Mouse (Mus musculus): ENCODE results near the gene D630039A03Rik.

DNA sequence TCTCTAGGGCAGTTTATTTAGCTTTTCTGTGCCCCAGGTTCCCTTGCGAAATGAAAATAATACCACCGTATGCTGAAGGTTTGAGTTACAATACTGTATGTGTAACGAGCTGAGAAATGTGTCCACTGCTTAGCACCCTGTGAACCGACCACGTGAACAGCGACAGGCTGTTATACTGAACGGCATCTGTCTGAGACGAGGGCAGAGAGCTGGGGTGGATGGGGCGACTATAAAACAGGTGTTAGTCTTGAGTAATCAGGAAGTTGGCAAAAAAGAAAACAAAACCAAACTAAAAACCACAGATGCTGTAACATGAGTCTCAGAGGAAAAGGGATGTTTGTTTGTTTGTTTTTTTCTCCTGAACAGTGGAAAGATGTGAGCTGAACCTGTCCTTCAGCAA, 42.0 kb upstream of the D630039A03Rik start:
- TF ChIP-seq MYOG (IDR thresholded peaks at IDR 0.05; ENCODE audit: control insufficient read depth in 1 of 3, insufficient read depth in 1 of 3, insufficient read length in 2 of 3, low read depth in 2 of 3) (peak; percentile 39 to 73 (median 45)), POLR2A (IDR thresholded peaks at IDR 0.05; ENCODE audit: insufficient read length, low read depth) (no peak), MYOD1 (IDR thresholded peaks at IDR 0.05; ENCODE audit: control insufficient read depth in 1 of 3, insufficient read length in 2 of 3, low read depth in 2 of 3) (peak in 2 of 3 experiments; percentile 47 to 81)

Data from myocyte (in vitro differentiated cells).